Comparison of ENCODE assay signal across 4 mouse cellular contexts in genomic region chr11:116492507-116492906, GRCm38 (mm10). TPM values are rescaled to one million over a fixed set of nuclear protein-coding genes. Genes with fewer than 3 reads are reported as not detected.
A peak's percentile ranks its signal among the peaks of the same experiment; 100 is the strongest.
DNase-seq lines count a peak whose midpoint lies in the region; TF ChIP-seq lines count a peak whose summit lies in the region.
"Not testable (repeated sequence)": the region's sequence is repeated elsewhere in the genome, so short reads cannot be mapped to it uniquely, and the experiment has no call there.
"Had no signal": no experiment of that assay in that cellular context is flagged by ENCODE, and none has a peak within 500 bp of the region (broad histone marks: within the 10 kb centered on the region; RNA-seq: fewer than 3 reads in every experiment).

No protein-coding gene starts in this region.

- TF ChIP-seq CTCF in small intestine, adult 2 months (IDR thresholded peaks at IDR 0.05; ENCODE audit: extremely low read depth, insufficient read length, insufficient replicate concordance, low read depth, low read length): not testable (repeated sequence)

- not testable (repeated sequence) for TF ChIP-seq POLR2A in small intestine, adult 2 months (IDR thresholded peaks at IDR 0.05; ENCODE audit: low read depth, low read length)

- 79% methylated on average over 1 of the region's 1 CpGs for WGBS in small intestine, adult 2 months

- peak; percentile 93 for DNase-seq in heart, adult 11 months

- peaks cover 19% of the 10 kb centered on the region; the same call in 1 of the 2 replicates for H3K4me1 ChIP-seq in small intestine, adult 2 months (ENCODE audit: control insufficient read depth, insufficient read depth, insufficient read length, low read length)

- not testable (repeated sequence) for H3K36me3 ChIP-seq in small intestine, adult 2 months (ENCODE audit: control insufficient read depth, insufficient read depth, low read length)

- H3K27me3 ChIP-seq in small intestine, adult 2 months (ENCODE audit: control insufficient read depth, insufficient read depth, low read length): not testable (repeated sequence)

- H3K4me3 ChIP-seq in small intestine, adult 2 months (ENCODE audit: low read depth, low read length): not testable (repeated sequence)

- peak overlapping the region; percentile 93; the same call in 1 of the 2 replicates for H3K27ac ChIP-seq in small intestine, adult 2 months (ENCODE audit: insufficient read depth, low read depth, low read length)

RNA-seq across cellular contexts. Expression of gene Prpsap1, which starts 1.5 kb away (rescaled TPM):
- polyA plus RNA-seq in small intestine, adult 2 months (2012; rRNA removed): 209 and 451 TPM in 2 replicates

RNA-seq across cellular contexts. Expression of gene Qrich2, which starts 26.5 kb away (rescaled TPM):
- polyA plus RNA-seq in small intestine, adult 2 months (2012; rRNA removed): 0.01 and 0.13 TPM in 2 replicates
- polyA plus RNA-seq: activated CD4-positive, CD25-positive, alpha-beta regulatory T cell, adult 4 months; CD4-positive, CD25-positive, alpha-beta regulatory T cell, adult 4 months had no signal

RNA-seq across cellular contexts. Expression of gene Sphk1, which starts 38.2 kb away (rescaled TPM):
- 19.5 and 47.9 TPM in 2 replicates for polyA plus RNA-seq in small intestine, adult 2 months (2012; rRNA removed)
- polyA plus RNA-seq: activated CD4-positive, CD25-positive, alpha-beta regulatory T cell, adult 4 months had no signal

RNA-seq across cellular contexts. Expression of gene Ubald2, which starts 58.6 kb away (rescaled TPM):
- polyA plus RNA-seq in small intestine, adult 2 months (2012; rRNA removed): 192 and 574 TPM in 2 replicates
